Mouse (Mus musculus) erythroid progenitor cell, adult 5-6 weeks (primary cell): ENCODE results near the gene Gm6760. TPM values are rescaled to one million over a fixed set of nuclear protein-coding genes. Genes with fewer than 3 reads are reported as not detected.

Experiments used
- ATAC-seq: replicated peaks from 2 replicates; pipeline ENCODE4 v1.8.0; 2016; ENCODE audit warnings: moderate number of reproducible peaks, mild to moderate bottlenecking, moderate TSS enrichment, inconsistent platforms; ENCODE audit not compliant: poor library complexity, low FRiP score, severe bottlenecking
- total RNA-seq, 2 experiments: library from RNA; stranded (forward) in 1 of 2; stranded (reverse) in 1 of 2; fragments of 150-400 nt in 1 of 2; fragments of 186-747, 209-891 nt in 1 of 2; gene quantifications; 2 replicates each; pipeline versions ENCODE4 v1.2.3 to v1.2.4; 2015 to 2017; ENCODE audit warnings: low replicate concordance in 2 of 2

Gm6760 gene
- total RNA-seq (2015; ENCODE audit: low replicate concordance) (not detected in 2 replicates), total RNA-seq (2017; ENCODE audit: low replicate concordance) (not detected in 2 replicates)

DNA sequence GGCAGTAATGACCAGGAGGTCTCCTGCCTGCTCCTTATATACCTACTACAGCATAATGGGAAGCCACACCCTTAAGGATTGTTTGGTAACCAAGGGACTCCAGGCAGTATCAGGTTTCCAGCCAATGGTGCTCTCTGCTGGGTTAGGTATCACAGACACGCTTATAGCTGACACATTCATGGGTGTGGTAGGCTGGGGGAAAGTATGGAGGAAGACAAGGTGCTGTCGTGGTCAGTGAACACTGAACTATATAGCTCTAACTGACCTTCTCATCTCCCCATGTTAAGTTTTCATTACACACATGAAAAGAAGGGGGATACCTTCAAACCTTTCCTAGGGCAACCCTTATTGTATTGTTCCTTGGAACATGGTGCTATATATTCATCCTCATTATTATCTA, at the start of gene Gm6760:
Gene Gm6760, minus strand, starts transcription at position 101 of the 400 bp plus-strand sequence.
- no peak for ATAC-seq

DNA sequence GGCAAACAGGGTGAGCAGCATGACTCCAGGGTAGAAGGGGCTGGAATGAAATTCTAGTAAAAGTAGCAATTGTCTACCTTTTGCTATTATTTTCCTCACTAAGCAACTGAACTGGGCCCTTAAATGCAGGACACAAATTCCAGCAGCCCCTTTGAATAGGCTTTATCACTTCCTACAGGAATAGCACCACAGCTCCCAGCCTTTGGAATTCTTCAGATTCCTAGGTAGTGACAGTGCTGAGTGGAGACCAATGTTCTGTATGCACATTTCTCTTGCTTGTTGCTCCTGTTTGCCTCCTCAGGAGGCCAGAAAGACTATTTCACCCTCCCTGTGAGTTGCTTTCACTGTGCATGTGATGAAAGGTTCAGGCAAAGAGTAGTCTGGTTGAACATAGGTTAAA, 29.2 kb upstream of the Gm6760 start:
- no peak for ATAC-seq

DNA sequence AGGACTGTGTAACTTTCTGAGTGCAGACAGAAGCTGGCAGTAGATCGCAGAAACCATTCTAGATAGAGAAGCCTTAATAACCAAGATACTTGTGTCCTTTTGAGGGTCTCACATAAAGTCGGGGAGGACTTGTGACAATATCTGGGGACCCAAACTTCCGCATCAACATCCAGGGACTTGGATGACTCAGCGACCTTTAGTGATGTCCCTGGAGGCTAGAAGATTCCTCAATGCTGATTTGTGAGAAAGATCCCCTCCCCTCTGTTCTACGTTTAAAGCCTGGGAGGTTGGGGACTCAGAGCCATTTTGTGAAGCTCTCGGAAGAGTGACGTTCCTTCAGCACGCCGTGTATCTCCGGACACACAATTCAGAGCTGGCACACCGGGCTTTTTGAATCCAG, 21.2 kb upstream of the Gm6760 start, which contains the start of gene 3830417A13Rik:
Gene 3830417A13Rik, plus strand, starts transcription at position 301 of the 400 bp plus-strand sequence.
- no peak for ATAC-seq

Other genes starting within 250 kb of the Gm6760 start
- not detected in 2 replicates for gene 3830417A13Rik, start 21.4 kb upstream of the Gm6760 start, total RNA-seq (2015; ENCODE audit: low replicate concordance)
- gene 3830417A13Rik, start 21.4 kb upstream of the Gm6760 start, total RNA-seq (2017; ENCODE audit: low replicate concordance): not detected in 2 replicates
- not detected in 2 replicates for gene Slitrk4, start 124.8 kb upstream of the Gm6760 start, total RNA-seq (2015; ENCODE audit: low replicate concordance)
- gene Slitrk4, start 124.8 kb upstream of the Gm6760 start, total RNA-seq (2017; ENCODE audit: low replicate concordance): not detected in 2 replicates